Mouse (Mus musculus) hindbrain, postnatal 0 days (tissue): ENCODE data around the gene Uvrag. TPM values are rescaled to one million over a fixed set of nuclear protein-coding genes. Genes with fewer than 3 reads are reported as not detected.
"Not testable (repeated sequence)": the region's sequence is repeated elsewhere in the genome, so short reads cannot be mapped to it uniquely, and the experiment has no call there.

ENCODE experiments used
- ATAC-seq: fragments of 200-750 bp; cut with Nextera tagmentation; 2 replicates; pipeline ENCODE4 v1.8.0; 2017; ENCODE audit warnings: mild to moderate bottlenecking, moderate TSS enrichment, moderate library complexity
- DNase-seq: peaks from one replicate; pipeline ENCODE4 v3.0.0-alpha.2; 2015; ENCODE audit warnings: low spot score
- H3K27ac ChIP-seq: fragments of 300-500 bp; sonication (generic); 2 replicates; pipeline ENCODE4 v1.5.1; 2014; ENCODE audit warnings: mild to moderate bottlenecking
- H3K27me3 ChIP-seq: fragments of 300-500 bp; sonication (generic); 2 replicates; pipeline ENCODE4 v1.6.1; 2014; ENCODE audit warnings: low read length, mixed read lengths; ENCODE audit not compliant: insufficient read depth
- H3K36me3 ChIP-seq: fragments of 300-500 bp; sonication (generic); 2 replicates; pipeline ENCODE4 v1.6.1; 2014; ENCODE audit warnings: low read length, mixed read lengths; ENCODE audit not compliant: insufficient read depth
- H3K4me1 ChIP-seq: fragments of 300-500 bp; sonication (generic); 2 replicates; pipeline ENCODE4 v1.6.1; 2014; ENCODE audit warnings: antibody characterized with exemption, low read length, mixed read lengths; ENCODE audit not compliant: insufficient read depth
- H3K4me2 ChIP-seq: fragments of 300-500 bp; sonication (generic); 2 replicates; pipeline ENCODE4 v1.6.1; 2014; ENCODE audit warnings: low read depth, mild to moderate bottlenecking, low read length, moderate library complexity, mixed read lengths
- H3K4me3 ChIP-seq: fragments of 300-500 bp; sonication (generic); 2 replicates; pipeline ENCODE4 v1.5.1; 2014; ENCODE audit warnings: low read length
- H3K9ac ChIP-seq: fragments of 300-500 bp; sonication (generic); replicated peaks from 2 replicates; pipeline ENCODE4 v1.6.1; 2014; ENCODE audit warnings: mild to moderate bottlenecking, low read length, moderate library complexity, mixed read lengths
- H3K9me3 ChIP-seq: fragments of 300-500 bp; sonication (generic); 2 replicates; pipeline ENCODE4 v1.6.1; 2016; ENCODE audit warnings: low read length, mixed read lengths
- CTCF ChIP-seq: IDR thresholded peaks from 2 replicates; pipeline ENCODE4 v1.5.1; 2016; ENCODE audit warnings: antibody characterized with exemption, control low read depth, low read depth
- WGBS: fragments of 180-500 bp; shearing (Covaris S2); extraction: QIAGEN DNeasy Blood & Tissue Kit; methylation state at CpG from one replicate; pipeline ENCODE4 v1.1.7; 2014; 5-methylcytosine and 5-hydroxymethylcytosine counted together
- polyA plus RNA-seq: library from polyadenylated mRNA; unstranded; fragments of >200 nt; fragmentation: Nextera tagmentation; extraction: Ambion mirVana; gene quantifications from 2 replicates; pipeline ENCODE4 v1.2.1, GENCODE M21; 2015
- total RNA-seq: library from RNA; depleted of rRNA; stranded (reverse); fragments of >200 nt; gene quantifications from 2 replicates; pipeline ENCODE4 v1.2.3, GENCODE M21; 2014

Uvrag gene
- total and polyA plus RNA-seq, 2 experiments from 2014 or later = 16.5 to 36.7 TPM

DNA sequence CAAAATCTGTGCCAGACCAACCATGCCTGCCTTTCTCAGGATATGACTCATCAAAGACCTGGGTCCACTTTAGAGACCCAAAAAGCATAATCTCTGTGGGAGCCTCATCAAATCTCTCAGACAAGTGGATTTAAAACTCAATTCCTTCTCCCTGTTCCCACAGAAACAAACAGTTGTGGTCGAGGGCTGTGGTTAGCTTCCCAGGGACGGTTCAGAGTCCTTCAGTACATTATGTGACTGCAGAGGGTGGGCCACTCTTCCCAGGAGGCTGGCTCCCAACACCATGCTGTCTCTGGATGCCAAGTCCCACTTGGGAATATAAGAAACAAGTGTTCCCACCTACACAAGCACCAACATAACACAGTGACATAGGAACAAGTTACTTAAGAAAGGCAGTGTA, 75.0 kb downstream of the Uvrag start:
- Histone ChIP-seq H3K27me3 (no peaks in the 10 kb centered on the region), H3K4me1 (no peaks in the 10 kb centered on the region), H3K9me3 (no peaks in the 10 kb centered on the region), H3K4me3 (no peak overlapping the region), H3K9ac (no peak overlapping the region), H3K36me3 (no peaks in the 10 kb centered on the region), H3K4me2 (no peak overlapping the region), H3K27ac (no peak overlapping the region)
- ATAC-seq (no peak), DNase-seq (no peak)
- no peak for TF ChIP-seq CTCF
- 29% methylated on average over 2 of the region's 2 CpGs for WGBS

DNA sequence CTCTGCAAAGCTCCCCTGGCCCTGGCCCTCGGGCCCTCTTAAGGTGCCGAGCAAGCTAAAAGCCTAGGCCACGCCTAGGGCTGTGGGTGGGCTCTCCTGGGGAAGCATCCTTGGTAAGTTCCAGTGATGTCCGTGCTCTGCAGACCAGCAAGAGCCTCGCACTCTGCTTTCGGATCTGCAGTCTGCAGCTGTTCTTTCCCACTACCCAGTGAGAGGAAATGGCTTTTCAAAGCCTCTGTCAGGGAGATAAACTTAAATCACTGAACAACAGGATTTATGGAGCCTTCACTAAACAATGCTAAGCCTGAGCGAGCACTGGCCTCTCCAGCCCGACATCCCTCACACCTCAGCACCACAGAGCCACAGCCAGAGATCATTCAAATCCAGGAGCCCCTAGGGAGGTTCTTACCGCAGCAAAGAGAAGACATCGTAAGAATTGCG, 75.5 kb downstream of the Uvrag start:
- 21% methylated on average over 11 of the region's 11 CpGs for WGBS
- H3K9me3 ChIP-seq = no peaks in the 10 kb centered on the region
- no peaks in the 10 kb centered on the region for H3K36me3 ChIP-seq
- no peak overlapping the region for H3K9ac ChIP-seq
- H3K27me3 ChIP-seq = no peaks in the 10 kb centered on the region
- no peak overlapping the region for H3K4me3 ChIP-seq
- TF ChIP-seq CTCF = no peak
- H3K4me2 ChIP-seq = no peak overlapping the region
- no peaks in the 10 kb centered on the region for H3K4me1 ChIP-seq
- DNase-seq = no peak
- no peak overlapping the region for H3K27ac ChIP-seq
- no peak for ATAC-seq

DNA sequence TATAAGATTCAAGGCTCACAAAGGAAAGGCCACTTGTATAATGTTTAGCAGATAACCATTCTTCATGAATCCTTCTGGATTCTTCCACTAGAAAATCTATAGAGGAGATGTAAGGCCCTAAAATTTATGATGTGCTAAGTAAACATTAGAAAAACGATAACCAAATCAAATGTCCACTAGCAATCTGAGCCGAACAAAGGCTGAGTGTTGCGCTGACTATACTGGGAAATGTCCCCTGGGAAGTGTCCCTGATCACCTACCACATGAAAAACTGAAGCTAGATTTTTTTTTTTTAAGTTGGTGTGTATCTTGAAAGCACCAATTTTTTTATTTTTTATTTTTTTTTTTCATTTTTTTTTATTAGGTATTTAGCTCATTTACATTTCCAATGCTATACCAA, 76.1 kb downstream of the Uvrag start:
- no peak overlapping the region for H3K4me2 ChIP-seq
- no peak overlapping the region for H3K9ac ChIP-seq
- ATAC-seq (no peak), DNase-seq (no peak)
- no peaks in the 10 kb centered on the region for H3K27me3 ChIP-seq
- WGBS = 83% methylated on average over 3 of the region's 3 CpGs
- no peaks in the 10 kb centered on the region for H3K36me3 ChIP-seq
- no peak for TF ChIP-seq CTCF
- H3K27ac ChIP-seq = no peak overlapping the region
- H3K4me1 ChIP-seq = no peaks in the 10 kb centered on the region
- H3K9me3 ChIP-seq = no peaks in the 10 kb centered on the region
- no peak overlapping the region for H3K4me3 ChIP-seq

DNA sequence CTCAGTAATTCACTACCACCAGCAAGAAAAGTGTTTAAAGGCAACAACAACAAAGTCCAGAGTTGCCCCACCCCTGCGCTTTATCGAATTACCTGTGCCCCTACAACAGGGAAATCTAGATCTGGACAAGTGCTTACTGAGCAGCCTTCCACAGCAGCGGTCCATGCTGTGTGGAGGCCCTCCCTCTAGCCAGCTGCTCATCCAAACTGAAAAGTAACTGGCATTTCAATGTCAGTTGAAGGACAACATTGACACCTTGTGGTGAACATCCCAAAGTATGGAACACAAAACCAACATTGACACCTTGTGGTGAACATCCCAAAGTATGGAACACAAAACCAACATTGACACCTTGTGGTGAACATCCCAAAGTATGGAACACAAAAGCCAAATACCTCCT, 78.7 kb downstream of the Uvrag start:
- H3K9me3 ChIP-seq, H3K36me3 ChIP-seq, H3K27me3 ChIP-seq, H3K4me1 ChIP-seq, H3K9ac ChIP-seq, H3K4me2 ChIP-seq, H3K4me3 ChIP-seq, H3K27ac ChIP-seq: not testable (repeated sequence)
- TF ChIP-seq CTCF = peak; percentile 81
- 76% methylated on average over 3 of the region's 3 CpGs for WGBS
- DNase-seq (peak; percentile 63), ATAC-seq (peak; percentile 59)

DNA sequence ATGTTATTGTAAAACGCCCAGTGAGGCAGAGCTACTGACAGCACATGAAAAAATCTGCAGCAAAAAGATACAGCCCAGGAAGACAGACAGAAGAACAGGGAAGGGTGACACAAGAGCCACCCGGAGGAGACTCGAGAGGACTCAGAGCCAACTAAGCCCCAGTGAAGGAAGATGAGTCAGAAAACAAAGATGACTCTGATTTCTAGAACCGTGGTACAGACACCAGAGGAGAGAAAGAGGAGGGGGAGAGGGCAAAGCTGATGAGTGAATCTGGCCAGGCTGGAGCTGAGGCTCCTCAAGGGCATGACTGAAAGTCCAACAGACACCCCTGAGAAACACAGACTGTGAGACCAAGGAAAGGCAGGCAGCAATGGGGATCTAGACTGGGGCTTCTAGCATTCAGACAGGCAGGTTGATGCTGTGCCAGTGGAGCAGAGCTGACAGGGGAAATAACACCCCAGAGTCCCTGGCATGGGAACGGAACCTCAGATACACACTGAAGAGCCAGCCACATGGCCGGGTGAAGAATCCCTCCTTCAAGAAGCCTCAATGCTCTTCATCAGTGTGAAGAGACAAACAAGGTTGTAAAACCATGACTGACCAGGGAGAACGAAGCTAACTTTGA, 79.8 kb downstream of the Uvrag start:
- no peak overlapping the region for H3K27ac ChIP-seq
- no peaks in the 10 kb centered on the region for H3K9me3 ChIP-seq
- H3K4me1 ChIP-seq = no peaks in the 10 kb centered on the region
- DNase-seq (no peak), ATAC-seq (no peak)
- H3K27me3 ChIP-seq = no peaks in the 10 kb centered on the region
- 85% methylated on average over 7 of the region's 7 CpGs for WGBS
- H3K9ac ChIP-seq = no peak overlapping the region
- H3K4me3 ChIP-seq = no peak overlapping the region
- no peak for TF ChIP-seq CTCF
- H3K4me2 ChIP-seq = no peak overlapping the region
- H3K36me3 ChIP-seq = no peaks in the 10 kb centered on the region

DNA sequence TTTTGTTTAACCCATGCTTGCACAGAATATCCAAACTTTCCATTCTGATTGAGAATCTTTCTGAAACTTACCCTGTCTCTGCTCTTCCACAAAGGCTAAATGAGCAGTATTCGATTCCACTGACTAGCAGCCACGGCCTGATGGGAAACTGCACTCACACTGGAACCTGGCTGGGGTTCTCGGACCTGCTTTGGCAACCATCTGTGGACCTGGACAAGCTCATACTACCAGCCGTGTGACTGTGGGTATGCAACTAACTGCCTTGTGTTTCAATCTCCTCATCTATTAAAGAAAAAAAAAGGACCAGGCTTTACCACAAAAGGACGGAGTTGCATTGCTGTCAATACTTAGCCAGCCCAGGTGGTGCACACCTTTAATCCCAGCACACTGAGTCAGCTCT, 80.5 kb downstream of the Uvrag start:
- DNase-seq (no peak), ATAC-seq (no peak)
- no peak overlapping the region for H3K4me2 ChIP-seq
- WGBS = 87% methylated on average over 5 of the region's 5 CpGs
- no peak overlapping the region for H3K27ac ChIP-seq
- H3K9me3 ChIP-seq = no peaks in the 10 kb centered on the region
- H3K4me1 ChIP-seq = no peaks in the 10 kb centered on the region
- TF ChIP-seq CTCF = no peak
- H3K27me3 ChIP-seq = no peaks in the 10 kb centered on the region
- no peak overlapping the region for H3K4me3 ChIP-seq
- H3K9ac ChIP-seq = no peak overlapping the region
- H3K36me3 ChIP-seq = no peaks in the 10 kb centered on the region

DNA sequence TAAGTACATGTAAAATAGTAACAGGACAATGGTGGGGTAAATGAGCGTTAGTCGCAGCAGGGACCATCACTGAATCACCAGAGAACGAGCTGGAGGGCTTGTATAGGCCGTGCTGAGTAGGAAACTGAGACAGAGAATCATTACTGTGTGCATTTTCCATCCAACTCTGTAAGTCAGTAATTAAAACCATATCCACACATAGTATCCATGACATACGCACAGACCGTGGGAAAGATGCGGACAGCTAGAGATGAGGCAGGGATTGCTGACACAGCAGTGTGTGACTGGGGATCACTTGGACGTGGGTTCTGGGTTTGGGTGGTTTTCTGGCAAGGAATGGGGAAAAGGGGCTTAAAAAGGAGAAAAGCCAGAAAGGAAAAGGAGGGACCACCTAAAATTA, 81.0 kb downstream of the Uvrag start:
- no peak for TF ChIP-seq CTCF
- no peak overlapping the region for H3K27ac ChIP-seq
- H3K27me3 ChIP-seq = no peaks in the 10 kb centered on the region
- H3K4me2 ChIP-seq = no peak overlapping the region
- 85% methylated on average over 8 of the region's 8 CpGs for WGBS
- H3K36me3 ChIP-seq = no peaks in the 10 kb centered on the region
- H3K9ac ChIP-seq = no peak overlapping the region
- H3K9me3 ChIP-seq = no peaks in the 10 kb centered on the region
- ATAC-seq = no peak
- DNase-seq = no peak
- H3K4me3 ChIP-seq = no peak overlapping the region
- no peaks in the 10 kb centered on the region for H3K4me1 ChIP-seq
